Mouse (Mus musculus): ENCODE measurements at regions not wholly inside any gene's neighbourhood (a gene's known extent, or its start where the extent isn't known, plus 50 kb on each side); places are given as distances from the start of the nearest gene placed in this dataset.

- WGBS = 70% methylated on average over 13 of the region's 13 CpGs
- no peak overlapping the region for H3K27ac ChIP-seq (ENCODE audit: low read length)
- no peak overlapping the region for H3K4me3 ChIP-seq (replicated peaks; ENCODE audit: low read length)
- H3K27me3 ChIP-seq (ENCODE audit: control insufficient read depth, insufficient read depth, low read length) = no peaks in the 10 kb centered on the region
- H3K9me3 ChIP-seq (replicated peaks; ENCODE audit: control insufficient read depth, low read length) = no peaks in the 10 kb centered on the region
- no peak overlapping the region for H3K4me2 ChIP-seq (ENCODE audit: low read depth, low read length)
- no peak for ATAC-seq (ENCODE audit: insufficient read depth, low FRiP score)
- H3K36me3 ChIP-seq (ENCODE audit: control insufficient read depth, insufficient read depth, low read length) = no peaks in the 10 kb centered on the region
- H3K4me1 ChIP-seq (ENCODE audit: control insufficient read depth, insufficient read depth, low read length) = no peaks in the 10 kb centered on the region
- no peak overlapping the region for H3K9ac ChIP-seq (ENCODE audit: low read length)
Measured at GRCm38 (mm10) chr5:116892877-116893276, 223.0 kb downstream of the Suds3 start.

GRCm38 (mm10) chr5:116889224-116889623, 226.7 kb downstream of the Suds3 start:
- H3K9me3 ChIP-seq (replicated peaks; ENCODE audit: control insufficient read depth, low read length) = no peaks in the 10 kb centered on the region
- no peaks in the 10 kb centered on the region for H3K4me1 ChIP-seq (ENCODE audit: control insufficient read depth, insufficient read depth, low read length)
- no peak overlapping the region for H3K27ac ChIP-seq (ENCODE audit: low read length)
- H3K27me3 ChIP-seq (ENCODE audit: control insufficient read depth, insufficient read depth, low read length) = no peaks in the 10 kb centered on the region
- no peak overlapping the region for H3K4me2 ChIP-seq (ENCODE audit: low read depth, low read length)
- 76% methylated on average over 12 of the region's 12 CpGs for WGBS
- no peak overlapping the region for H3K4me3 ChIP-seq (replicated peaks; ENCODE audit: low read length)
- no peaks in the 10 kb centered on the region for H3K36me3 ChIP-seq (ENCODE audit: control insufficient read depth, insufficient read depth, low read length)
- no peak overlapping the region for H3K9ac ChIP-seq (ENCODE audit: low read length)
- ATAC-seq (ENCODE audit: insufficient read depth, low FRiP score) = no peak

GRCm38 (mm10) chr5:116886181-116887136, 229.5 kb downstream of the Suds3 start:
- Histone ChIP-seq H3K36me3 (ENCODE audit: control insufficient read depth, insufficient read depth, low read length) (no peaks in the 10 kb centered on the region), H3K9ac (ENCODE audit: low read length) (no peak overlapping the region), H3K9me3 (replicated peaks; ENCODE audit: control insufficient read depth, low read length) (no peaks in the 10 kb centered on the region), H3K27ac (ENCODE audit: low read length) (no peak overlapping the region), H3K4me3 (replicated peaks; ENCODE audit: low read length) (no peak overlapping the region), H3K4me2 (ENCODE audit: low read depth, low read length) (no peak overlapping the region), H3K4me1 (ENCODE audit: control insufficient read depth, insufficient read depth, low read length) (no peaks in the 10 kb centered on the region), H3K27me3 (ENCODE audit: control insufficient read depth, insufficient read depth, low read length) (no peaks in the 10 kb centered on the region)
- 0 out of 2 replicates have a peak, but pooled peaks have one; percentile 53 for ATAC-seq (ENCODE audit: insufficient read depth, low FRiP score)
- 58% methylated on average over 23 of the region's 23 CpGs for WGBS

- 79% methylated on average over 2 of the region's 2 CpGs for WGBS
- H3K27ac ChIP-seq (ENCODE audit: low read length) = no peak overlapping the region
- H3K36me3 ChIP-seq (ENCODE audit: control insufficient read depth, insufficient read depth, low read length) = no peaks in the 10 kb centered on the region
- no peaks in the 10 kb centered on the region for H3K4me1 ChIP-seq (ENCODE audit: control insufficient read depth, insufficient read depth, low read length)
- no peaks in the 10 kb centered on the region for H3K9me3 ChIP-seq (replicated peaks; ENCODE audit: control insufficient read depth, low read length)
- H3K9ac ChIP-seq (ENCODE audit: low read length) = no peak overlapping the region
- no peak overlapping the region for H3K4me2 ChIP-seq (ENCODE audit: low read depth, low read length)
- no peak overlapping the region for H3K4me3 ChIP-seq (replicated peaks; ENCODE audit: low read length)
- ATAC-seq (ENCODE audit: insufficient read depth, low FRiP score) = no peak
- H3K27me3 ChIP-seq (ENCODE audit: control insufficient read depth, insufficient read depth, low read length) = no peaks in the 10 kb centered on the region
Measured at GRCm38 (mm10) chr5:116879761-116880160, 236.2 kb downstream of the Suds3 start.

- H3K36me3 ChIP-seq (ENCODE audit: control insufficient read depth, insufficient read depth, low read length) = no peaks in the 10 kb centered on the region
- no peak overlapping the region for H3K27ac ChIP-seq (ENCODE audit: low read length)
- H3K9me3 ChIP-seq (replicated peaks; ENCODE audit: control insufficient read depth, low read length) = no peaks in the 10 kb centered on the region
- no peak overlapping the region for H3K4me2 ChIP-seq (ENCODE audit: low read depth, low read length)
- WGBS = 77% methylated on average over 2 of the region's 2 CpGs
- ATAC-seq (ENCODE audit: insufficient read depth, low FRiP score) = no peak
- no peaks in the 10 kb centered on the region for H3K27me3 ChIP-seq (ENCODE audit: control insufficient read depth, insufficient read depth, low read length)
- no peaks in the 10 kb centered on the region for H3K4me1 ChIP-seq (ENCODE audit: control insufficient read depth, insufficient read depth, low read length)
- no peak overlapping the region for H3K4me3 ChIP-seq (replicated peaks; ENCODE audit: low read length)
- no peak overlapping the region for H3K9ac ChIP-seq (ENCODE audit: low read length)
Measured at GRCm38 (mm10) chr5:116874941-116875340, 241.0 kb downstream of the Suds3 start.

- Histone ChIP-seq H3K4me1 (ENCODE audit: control insufficient read depth, insufficient read depth, low read length) (no peaks in the 10 kb centered on the region), H3K4me3 (replicated peaks; ENCODE audit: low read length) (no peak overlapping the region), H3K27ac (ENCODE audit: low read length) (no peak overlapping the region), H3K27me3 (ENCODE audit: control insufficient read depth, insufficient read depth, low read length) (no peaks in the 10 kb centered on the region), H3K9ac (ENCODE audit: low read length) (no peak overlapping the region), H3K9me3 (replicated peaks; ENCODE audit: control insufficient read depth, low read length) (no peaks in the 10 kb centered on the region), H3K36me3 (ENCODE audit: control insufficient read depth, insufficient read depth, low read length) (no peaks in the 10 kb centered on the region), H3K4me2 (ENCODE audit: low read depth, low read length) (no peak overlapping the region)
- ATAC-seq (ENCODE audit: insufficient read depth, low FRiP score) = no peak
- 74% methylated on average over 5 of the region's 5 CpGs for WGBS
Measured at GRCm38 (mm10) chr5:116868115-116868514, 247.8 kb downstream of the Suds3 start.

GRCm38 (mm10) chr5:116864275-116864674, 251.6 kb downstream of the Suds3 start:
- H3K27me3 ChIP-seq (ENCODE audit: control insufficient read depth, insufficient read depth, low read length) = no peaks in the 10 kb centered on the region
- no peak for ATAC-seq (ENCODE audit: insufficient read depth, low FRiP score)
- no peaks in the 10 kb centered on the region for H3K4me1 ChIP-seq (ENCODE audit: control insufficient read depth, insufficient read depth, low read length)
- no peak overlapping the region for H3K4me3 ChIP-seq (replicated peaks; ENCODE audit: low read length)
- no peaks in the 10 kb centered on the region for H3K36me3 ChIP-seq (ENCODE audit: control insufficient read depth, insufficient read depth, low read length)
- WGBS = 84% methylated on average over 11 of the region's 11 CpGs
- H3K9me3 ChIP-seq (replicated peaks; ENCODE audit: control insufficient read depth, low read length) = no peaks in the 10 kb centered on the region
- no peak overlapping the region for H3K9ac ChIP-seq (ENCODE audit: low read length)
- no peak overlapping the region for H3K27ac ChIP-seq (ENCODE audit: low read length)
- no peak overlapping the region for H3K4me2 ChIP-seq (ENCODE audit: low read depth, low read length)

GRCm38 (mm10) chr5:116852691-116853090, 261.1 kb upstream of the Srrm4 start:
- ATAC-seq (ENCODE audit: insufficient read depth, low FRiP score) = no peak
- no peaks in the 10 kb centered on the region for H3K9me3 ChIP-seq (replicated peaks; ENCODE audit: control insufficient read depth, low read length)
- H3K4me2 ChIP-seq (ENCODE audit: low read depth, low read length) = no peak overlapping the region
- WGBS = 89% methylated on average over 7 of the region's 7 CpGs
- H3K4me3 ChIP-seq (replicated peaks; ENCODE audit: low read length) = no peak overlapping the region
- H3K27me3 ChIP-seq (ENCODE audit: control insufficient read depth, insufficient read depth, low read length) = no peaks in the 10 kb centered on the region; the same call in 1 of the 2 replicates
- H3K4me1 ChIP-seq (ENCODE audit: control insufficient read depth, insufficient read depth, low read length) = no peaks in the 10 kb centered on the region
- H3K9ac ChIP-seq (ENCODE audit: low read length) = no peak overlapping the region
- no peak overlapping the region for H3K27ac ChIP-seq (ENCODE audit: low read length)
- H3K36me3 ChIP-seq (ENCODE audit: control insufficient read depth, insufficient read depth, low read length) = no peaks in the 10 kb centered on the region

- Histone ChIP-seq H3K27ac (ENCODE audit: low read length) (no peak overlapping the region), H3K36me3 (ENCODE audit: control insufficient read depth, insufficient read depth, low read length) (no peaks in the 10 kb centered on the region), H3K4me1 (ENCODE audit: control insufficient read depth, insufficient read depth, low read length) (no peaks in the 10 kb centered on the region), H3K9me3 (replicated peaks; ENCODE audit: control insufficient read depth, low read length) (no peaks in the 10 kb centered on the region), H3K27me3 (ENCODE audit: control insufficient read depth, insufficient read depth, low read length) (no peaks in the 10 kb centered on the region), H3K4me2 (ENCODE audit: low read depth, low read length) (no peak overlapping the region), H3K9ac (ENCODE audit: low read length) (no peak overlapping the region), H3K4me3 (replicated peaks; ENCODE audit: low read length) (no peak overlapping the region)
- no peak for ATAC-seq (ENCODE audit: insufficient read depth, low FRiP score)
- 77% methylated on average over 3 of the region's 3 CpGs for WGBS
Measured at GRCm38 (mm10) chr5:116831874-116832273, 240.3 kb upstream of the Srrm4 start.

All from stomach, embryonic 16.5 days (tissue).